Mouse (Mus musculus) ovary, postnatal 10 days (tissue): Measurements from ENCODE around the gene Cldn17.

Source experiments
- DNase-seq: peaks from one replicate; pipeline ENCODE4 v3.0.0; 2022; ENCODE audit warnings: low spot score

Cldn17 gene

DNA sequence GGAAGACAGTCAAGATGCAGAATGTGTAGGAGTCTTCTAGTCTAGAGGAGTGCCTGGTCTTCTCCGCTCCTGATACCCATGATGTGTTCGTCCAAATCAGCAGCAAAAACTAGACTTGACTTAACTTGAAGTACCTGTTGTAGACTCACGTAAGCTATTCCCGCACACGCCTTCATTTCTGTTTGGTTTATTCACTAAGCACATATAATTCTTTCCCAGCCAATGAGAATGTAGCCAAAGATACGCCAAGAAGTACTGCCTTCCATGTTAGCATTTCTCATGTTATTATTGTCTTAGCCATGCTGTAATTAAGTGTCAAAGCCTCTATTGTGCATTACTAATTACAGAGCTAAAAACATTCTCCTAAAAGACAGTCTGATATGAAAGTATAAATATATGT, at the start of gene Cldn17:
Gene Cldn17, minus strand, starts transcription at position 101 of the 400 bp plus-strand sequence.
- no peak for DNase-seq

- no peak for DNase-seq
Measured at GRCm38 (mm10) chr16:88542488-88542887, 35.7 kb upstream of the Cldn17 start.

GRCm38 (mm10) chr16:88539841-88540487, 33.2 kb upstream of the Cldn17 start:
- no peak for DNase-seq

DNA sequence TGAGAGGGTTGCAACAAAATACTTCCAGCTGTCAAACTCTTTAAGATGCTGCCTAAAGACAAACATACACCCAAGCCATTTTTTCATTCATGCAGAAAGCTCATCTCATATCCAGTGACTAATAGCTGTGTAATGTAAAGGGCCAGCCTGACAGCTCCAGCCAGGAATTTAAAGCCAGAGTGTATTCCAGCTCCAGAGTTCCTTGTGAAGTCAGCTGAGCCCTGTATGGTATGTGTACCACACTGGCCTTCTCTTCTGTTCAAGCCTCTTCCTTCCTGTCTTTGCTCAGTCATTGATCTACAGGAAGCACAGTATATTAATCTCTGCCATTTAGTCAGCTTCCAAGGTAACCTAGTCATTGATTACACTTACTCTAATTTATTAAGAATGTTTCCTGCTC, 4.6 kb upstream of the Cldn17 start:
- DNase-seq, result no peak

DNA sequence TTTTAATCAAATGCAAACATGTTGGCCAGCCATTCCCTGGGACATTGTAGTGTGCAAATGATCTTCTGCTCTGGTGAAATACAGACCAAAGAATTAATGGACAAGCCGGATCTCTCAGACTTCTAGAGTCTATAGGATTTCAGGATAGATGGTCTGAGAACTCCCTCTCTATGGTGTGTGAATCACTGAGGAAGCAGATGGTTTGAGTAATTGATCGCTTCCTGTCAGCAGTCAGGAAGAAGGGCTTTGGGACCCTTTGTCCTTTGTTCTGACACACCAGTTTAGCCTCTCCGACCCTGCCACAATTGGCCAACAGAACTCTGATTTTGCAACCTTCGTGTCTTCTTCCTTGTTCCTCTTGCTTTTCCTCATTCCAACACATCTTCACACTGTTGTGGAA, 1.4 kb upstream of the Cldn17 start:
- no peak for DNase-seq

DNA sequence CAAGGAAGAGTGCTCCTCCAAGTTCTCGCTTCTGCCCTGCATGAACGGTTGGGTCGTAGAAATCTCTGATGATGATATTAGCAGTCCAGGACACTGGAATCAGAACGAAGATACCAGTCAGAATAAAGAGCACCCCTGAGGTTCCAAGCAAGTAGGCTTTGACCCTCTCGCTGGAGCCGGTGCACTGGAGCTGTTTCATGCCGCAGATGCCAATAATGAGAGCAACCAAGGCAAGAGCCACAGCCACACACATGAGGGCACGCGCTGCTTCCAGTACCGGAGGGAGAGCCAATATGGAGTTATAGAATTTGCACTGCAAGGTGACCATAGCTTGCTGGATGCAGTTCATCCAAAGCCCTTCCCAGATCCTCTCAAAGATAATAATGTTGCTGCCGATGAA, 440 bp downstream of the Cldn17 start:
- no peak for DNase-seq

DNA sequence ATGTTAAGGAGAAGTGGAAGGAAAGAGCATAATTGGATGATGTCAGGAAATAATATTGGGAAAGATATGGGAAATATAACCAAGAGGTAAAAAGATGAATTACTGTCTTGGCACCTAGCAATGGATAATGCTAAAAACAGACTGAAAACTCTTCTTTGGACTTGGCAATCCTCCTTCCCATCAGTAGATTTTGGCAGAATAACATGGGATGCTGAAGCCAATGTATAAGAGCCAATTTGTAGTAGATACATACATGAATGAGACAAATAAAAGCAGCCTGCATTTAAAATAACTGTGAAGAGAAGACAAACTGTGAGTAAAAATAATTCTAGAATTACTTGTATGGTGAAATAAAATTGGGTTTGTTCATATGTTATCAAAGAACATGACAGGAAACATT, 18.7 kb downstream of the Cldn17 start:
- DNase-seq, result no peak

GRCm38 (mm10) chr16:88480011-88480774, 26.6 kb downstream of the Cldn17 start:
- no peak for DNase-seq

GRCm38 (mm10) chr16:88463235-88463634, 43.5 kb downstream of the Cldn17 start:
- DNase-seq, result no peak
